Mouse (Mus musculus) telencephalon, adult 2 months (tissue): ENCODE measurements at regions not wholly inside any gene's neighbourhood (a gene's known extent, or its start where the extent isn't known, plus 50 kb on each side); places are given as distances from the start of the nearest gene placed in this dataset.

ENCODE experiments used
- DNase-seq: peaks from one replicate; pipeline ENCODE4 v3.0.0-alpha.2; 2011; ENCODE audit warnings: low read depth, low spot score

GRCm38 (mm10) chr13:115673729-115674128 is 572.0 kb upstream of the Itga1 start:
- DNase-seq, result no peak

- DNase-seq, result no peak
Observed at GRCm38 (mm10) chr13:115671685-115672084, 569.9 kb upstream of the Itga1 start.

GRCm38 (mm10) chr13:115669516-115669915 is 567.8 kb upstream of the Itga1 start:
- DNase-seq, result no peak

- DNase-seq, result no peak
Observed at GRCm38 (mm10) chr13:115655134-115655533, 553.4 kb upstream of the Itga1 start.

- no peak for DNase-seq
Observed at GRCm38 (mm10) chr13:115652935-115653334, 551.2 kb upstream of the Itga1 start.

- DNase-seq, result no peak
Observed at GRCm38 (mm10) chr13:115652352-115652751, 550.6 kb upstream of the Itga1 start.

GRCm38 (mm10) chr13:115631410-115632105 is 529.8 kb upstream of the Itga1 start:
- no peak for DNase-seq

- no peak for DNase-seq
Observed at GRCm38 (mm10) chr13:115630603-115631002, 528.8 kb upstream of the Itga1 start.

GRCm38 (mm10) chr13:115613174-115613573 is 511.4 kb upstream of the Itga1 start:
- DNase-seq, result no peak

- no peak for DNase-seq
Observed at GRCm38 (mm10) chr13:115606441-115606840, 504.7 kb upstream of the Itga1 start.

- DNase-seq, result no peak
Observed at GRCm38 (mm10) chr13:115595126-115595671, 493.4 kb upstream of the Itga1 start.

GRCm38 (mm10) chr13:115575967-115576366 is 474.2 kb upstream of the Itga1 start:
- DNase-seq, result no peak

- peak; percentile 6 for DNase-seq
Observed at GRCm38 (mm10) chr13:115575052-115575891, 473.5 kb upstream of the Itga1 start.

GRCm38 (mm10) chr13:115541167-115541566 is 439.4 kb upstream of the Itga1 start:
- no peak for DNase-seq

- DNase-seq, result no peak
Observed at GRCm38 (mm10) chr13:115535900-115536299, 434.1 kb upstream of the Itga1 start.

- no peak for DNase-seq
Observed at GRCm38 (mm10) chr13:115513914-115514313, 412.1 kb upstream of the Itga1 start.

- no peak for DNase-seq
Observed at GRCm38 (mm10) chr13:115512214-115512613, 410.4 kb upstream of the Itga1 start.

- DNase-seq, result peak; percentile 6
Observed at GRCm38 (mm10) chr13:115508646-115509045, 406.9 kb upstream of the Itga1 start.

GRCm38 (mm10) chr13:115494399-115494798 is 392.6 kb upstream of the Itga1 start:
- DNase-seq, result no peak

GRCm38 (mm10) chr13:115475861-115476260 is 374.1 kb upstream of the Itga1 start:
- DNase-seq, result no peak

GRCm38 (mm10) chr13:115465689-115466088 is 363.9 kb upstream of the Itga1 start:
- no peak for DNase-seq

GRCm38 (mm10) chr13:115451244-115451643 is 349.5 kb upstream of the Itga1 start:
- DNase-seq, result peak; percentile 1
